Mouse (Mus musculus): ENCODE measurements around the gene Gpr65.
"Not testable (repeated sequence)": the region's sequence is repeated elsewhere in the genome, so short reads cannot be mapped to it uniquely, and the experiment has no call there.

The Gpr65 gene

GRCm38 (mm10) chr12:98268441-98269369 is at the start of gene Gpr65:
Gene Gpr65, plus strand, starts transcription at chr12:98268635.
- DNase-seq (ENCODE audit: extremely low spot score): no peak

GRCm38 (mm10) chr12:98223286-98223685 is 45.1 kb upstream of the Gpr65 start:
- DNase-seq (ENCODE audit: extremely low spot score): no peak

DNA sequence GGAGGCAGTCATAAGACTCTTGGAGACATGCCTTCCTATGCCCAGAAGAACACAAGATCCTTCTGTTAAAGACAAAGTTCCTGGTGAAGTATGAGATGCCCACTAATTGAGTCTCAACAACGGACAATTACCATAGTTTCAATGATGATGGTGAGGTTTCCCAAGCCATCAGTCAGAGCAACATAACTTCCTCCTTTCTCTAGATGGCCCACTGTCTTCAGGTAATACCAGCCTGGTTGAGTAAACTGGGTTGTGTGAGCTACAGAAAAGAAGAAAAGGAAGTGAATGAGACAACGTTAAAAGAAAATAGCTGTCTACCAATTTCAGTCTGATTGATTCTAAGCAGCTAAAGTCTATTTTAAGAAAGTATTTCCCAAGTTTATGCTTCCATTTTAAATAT is 41.4 kb upstream of the Gpr65 start:
- DNase-seq (ENCODE audit: extremely low spot score): no peak

GRCm38 (mm10) chr12:98238478-98238877 is 30.0 kb upstream of the Gpr65 start:
- not testable (repeated sequence) for DNase-seq (ENCODE audit: extremely low spot score)

GRCm38 (mm10) chr12:98244161-98244560 is 24.3 kb upstream of the Gpr65 start:
- DNase-seq (ENCODE audit: extremely low spot score): no peak

DNA sequence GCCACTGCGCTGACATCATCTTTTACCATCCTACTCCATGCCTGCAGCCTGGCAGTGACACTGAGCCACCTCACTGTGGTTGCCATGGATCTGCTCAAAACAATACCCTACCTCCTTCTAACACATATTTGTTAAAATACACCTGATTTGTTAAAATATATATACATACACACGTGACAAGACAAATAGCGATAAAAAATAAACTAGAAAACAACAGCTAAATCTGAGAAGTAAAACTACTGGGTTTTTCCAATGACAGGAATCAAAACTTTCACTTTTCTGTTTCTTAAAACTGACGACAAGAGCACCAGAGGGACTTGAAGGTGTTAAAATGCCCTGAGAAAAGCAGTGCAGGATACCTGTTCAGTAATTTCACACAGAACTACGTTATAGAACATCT is 23.6 kb upstream of the Gpr65 start:
- no peak for DNase-seq (ENCODE audit: extremely low spot score)

- no peak for DNase-seq (ENCODE audit: extremely low spot score)
These were observed 21.6 kb upstream of the Gpr65 start for GRCm38 (mm10) chr12:98246835-98247234.

- no peak for DNase-seq (ENCODE audit: extremely low spot score)
These were observed 18.8 kb upstream of the Gpr65 start for GRCm38 (mm10) chr12:98249671-98250070.

GRCm38 (mm10) chr12:98250327-98250726 is 18.1 kb upstream of the Gpr65 start:
- no peak for DNase-seq (ENCODE audit: extremely low spot score)

DNA sequence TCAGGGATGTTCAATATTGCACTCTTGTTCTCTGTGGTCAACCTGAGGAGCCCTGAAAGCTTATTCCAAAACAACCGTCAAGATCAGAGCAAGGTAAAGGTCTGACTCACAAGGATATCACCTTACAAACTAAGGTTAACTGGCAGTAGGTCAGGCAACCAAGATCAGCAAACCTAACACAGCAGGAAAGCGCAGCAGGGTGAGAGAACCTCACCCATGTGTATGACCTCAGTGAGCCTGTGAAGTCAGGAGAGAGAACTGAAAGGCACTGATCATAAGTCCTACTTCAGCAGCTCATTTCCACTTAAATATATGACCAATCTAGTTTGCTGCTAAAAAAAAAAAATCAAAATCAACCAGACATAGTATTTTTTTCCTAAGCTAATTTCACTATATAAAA is 16.0 kb upstream of the Gpr65 start:
- no peak for DNase-seq (ENCODE audit: extremely low spot score)

- no peak for DNase-seq (ENCODE audit: extremely low spot score)
These were observed 13.0 kb upstream of the Gpr65 start for GRCm38 (mm10) chr12:98255373-98255995.

DNA sequence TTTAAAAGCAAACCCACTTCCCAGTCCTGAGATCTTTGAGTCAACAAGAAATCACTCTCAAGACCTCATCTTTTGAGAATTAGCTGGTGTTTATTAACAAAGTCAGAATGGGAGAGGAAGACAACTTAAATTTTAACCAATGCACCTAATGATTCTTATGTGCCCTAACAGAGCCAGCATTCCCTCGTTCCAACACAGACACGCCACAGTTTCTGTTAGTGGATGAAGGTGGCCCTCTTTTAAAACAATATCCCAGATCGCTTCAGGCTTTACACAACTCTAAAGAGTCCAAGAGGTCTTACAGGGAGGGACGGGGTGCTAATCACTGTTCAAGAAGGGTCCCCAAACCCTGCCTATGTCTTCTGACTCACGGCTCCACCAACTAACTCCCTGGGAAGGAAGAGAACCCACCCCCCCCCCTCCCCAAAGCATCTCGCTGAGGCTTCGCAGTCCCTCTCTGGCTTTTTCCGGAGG is 10.0 kb upstream of the Gpr65 start:
- no peak for DNase-seq (ENCODE audit: extremely low spot score)

DNA sequence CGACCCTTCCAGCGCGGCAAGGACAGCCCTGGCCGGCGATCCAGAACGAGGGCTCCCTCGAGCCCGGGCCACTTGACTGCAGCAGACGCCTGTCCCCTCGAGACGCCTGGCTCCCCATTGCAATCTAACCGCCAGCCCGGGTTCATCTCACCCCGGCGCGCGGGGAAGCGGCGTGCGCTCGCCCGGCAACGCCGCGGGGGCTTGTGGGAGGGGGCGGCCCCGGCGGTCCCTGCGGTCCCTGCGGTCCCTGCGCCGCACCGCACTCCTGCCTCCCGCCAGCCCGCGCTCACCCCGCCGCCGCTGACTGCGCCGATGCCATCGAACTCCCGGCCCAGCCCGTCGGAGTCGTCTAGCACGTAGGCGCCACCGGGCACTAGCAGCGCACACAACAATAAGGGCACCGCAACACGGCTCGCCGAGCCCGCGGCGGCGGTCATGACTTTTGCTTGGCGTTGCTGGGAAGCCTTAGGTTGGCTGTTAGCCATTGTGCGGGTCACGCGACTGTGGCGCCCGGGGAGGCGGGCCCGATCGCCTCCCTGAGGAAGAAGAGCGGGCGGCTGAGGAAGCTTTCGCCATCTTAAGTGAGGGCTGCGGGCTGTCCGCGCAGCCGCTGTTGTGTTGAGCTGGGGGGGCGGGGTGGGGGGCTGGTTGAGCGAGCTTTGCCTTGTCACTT is 9.5 kb upstream of the Gpr65 start, which contains the start of gene Galc:
TSS of gene Galc (minus strand) at position 615 of the 673 bp plus-strand sequence.
- DNase-seq (ENCODE audit: extremely low spot score): peak; percentile 91

GRCm38 (mm10) chr12:98259518-98259852 is 8.9 kb upstream of the Gpr65 start:
- no peak for DNase-seq (ENCODE audit: extremely low spot score)

- DNase-seq (ENCODE audit: extremely low spot score): no peak
These were observed 2.7 kb upstream of the Gpr65 start for GRCm38 (mm10) chr12:98265697-98266096.

- DNase-seq (ENCODE audit: extremely low spot score): no peak
These were observed 1.6 kb downstream of the Gpr65 start for GRCm38 (mm10) chr12:98269791-98270745.

DNA sequence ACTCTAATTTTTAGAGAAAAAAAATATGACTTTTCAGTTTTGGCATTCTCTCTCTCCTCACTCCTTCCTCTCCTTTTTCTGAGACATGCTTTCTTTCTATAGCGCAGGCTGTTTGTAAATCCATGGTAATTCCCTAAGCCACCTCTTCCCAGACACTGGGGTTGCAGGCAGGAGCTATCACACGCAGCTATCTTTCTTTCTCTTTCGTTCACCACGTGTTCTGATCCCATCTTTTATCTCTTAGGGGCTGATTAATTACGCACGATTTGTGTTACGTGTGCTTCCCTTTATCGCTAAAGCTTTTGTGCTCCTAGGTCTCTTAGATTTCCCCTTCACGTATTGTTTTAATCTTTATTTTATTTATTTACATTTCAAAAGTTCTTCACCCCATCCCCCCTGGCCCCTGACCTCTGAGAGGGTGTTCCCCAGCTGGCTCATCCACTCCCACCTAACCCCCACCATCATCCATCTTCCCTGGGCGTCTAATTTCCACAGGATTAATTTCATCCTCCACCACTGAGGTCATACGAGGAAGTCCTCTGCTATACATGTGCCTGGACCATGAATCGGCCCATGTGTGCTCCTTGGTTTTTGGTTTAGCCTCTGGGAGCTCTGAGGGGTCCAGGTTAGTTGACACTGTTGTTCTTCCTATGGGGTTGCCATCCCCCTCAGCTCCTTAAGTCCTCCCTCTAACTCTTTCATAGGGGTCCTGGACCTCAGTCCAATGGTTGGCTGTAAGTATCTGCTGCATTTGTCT is 2.6 kb downstream of the Gpr65 start:
- DNase-seq (ENCODE audit: extremely low spot score): peak; percentile 25

- DNase-seq (ENCODE audit: extremely low spot score): no peak
These were observed 4.0 kb downstream of the Gpr65 start for GRCm38 (mm10) chr12:98272433-98272832.

GRCm38 (mm10) chr12:98280530-98280929 is 12.1 kb downstream of the Gpr65 start:
- peak; percentile 62 for DNase-seq (ENCODE audit: extremely low spot score)

- no peak for DNase-seq (ENCODE audit: extremely low spot score)
These were observed 12.6 kb downstream of the Gpr65 start for GRCm38 (mm10) chr12:98280996-98281395.

Data from embryo, embryonic 9.5 days (tissue).